Mouse (Mus musculus) C2C12 (cell line): ENCODE measurements around the gene Nupr1l. TPM values are rescaled to one million over a fixed set of nuclear protein-coding genes. Genes with fewer than 3 reads are reported as not detected.
A peak's percentile ranks its signal among the peaks of the same experiment; 100 is the strongest.
"Not testable (repeated sequence)": the region's sequence is repeated elsewhere in the genome, so short reads cannot be mapped to it uniquely, and the experiment has no call there.

Source experiments
- H3K27me3 ChIP-seq: one replicate; pipeline ENCODE4 v1.6.1; 2011; ENCODE audit not compliant: control insufficient read depth, insufficient read depth, insufficient read length
- H3K36me3 ChIP-seq: one replicate; pipeline ENCODE4 v1.6.1; 2011; ENCODE audit not compliant: control insufficient read depth, insufficient read depth
- H3K4me3 ChIP-seq: one replicate; pipeline ENCODE4 v1.5.1; 2011; ENCODE audit warnings: mild to moderate bottlenecking, control low read depth; ENCODE audit not compliant: poor library complexity, insufficient read depth, severe bottlenecking
- H3K79me2 ChIP-seq: one replicate; pipeline ENCODE4 v1.6.1; 2011; ENCODE audit not compliant: control insufficient read depth, insufficient read depth
- H3K79me3 ChIP-seq: one replicate; pipeline ENCODE4 v1.6.1; 2011; ENCODE audit warnings: low read depth, control low read depth
- H3ac ChIP-seq: one replicate; pipeline ENCODE3; 2011; ENCODE audit warnings: low read depth; ENCODE audit not compliant: control insufficient read depth, insufficient read length
- CEBPB ChIP-seq: IDR thresholded peaks from one replicate; pipeline ENCODE4 v1.6.1; 2011; ENCODE audit warnings: low read depth, mild to moderate bottlenecking, control low read depth, moderate library complexity
- CTCF ChIP-seq: IDR thresholded peaks from one replicate; pipeline ENCODE4 v1.5.1; 2011; ENCODE audit not compliant: control insufficient read depth, insufficient read depth, insufficient read length
- FOSL1 ChIP-seq: IDR thresholded peaks from one replicate; pipeline ENCODE4 v1.8.0; 2011; ENCODE audit warnings: mild to moderate bottlenecking, low read length; ENCODE audit not compliant: poor library complexity, insufficient read depth, severe bottlenecking
- MAX ChIP-seq: IDR thresholded peaks from one replicate; pipeline ENCODE4 v1.6.1; 2011; ENCODE audit warnings: mild to moderate bottlenecking, control low read depth
- MYOD1 ChIP-seq: IDR thresholded peaks from one replicate; pipeline ENCODE4 v1.6.1; 2011; ENCODE audit warnings: low read depth; ENCODE audit not compliant: control insufficient read depth, insufficient read length
- MYOG ChIP-seq: IDR thresholded peaks from one replicate; pipeline ENCODE4 v1.6.1; 2011; ENCODE audit not compliant: control insufficient read depth, insufficient read length; ENCODE audit errors: extremely low read depth
- USF1 ChIP-seq: IDR thresholded peaks from one replicate; pipeline ENCODE4 v1.6.1; 2011; ENCODE audit warnings: low read depth, mild to moderate bottlenecking, control low read depth, moderate library complexity
- polyA plus RNA-seq: library from polyadenylated mRNA; unstranded; fragments of >200 nt; fragmentation: generic; extraction: Trizol; gene quantifications from one replicate; pipeline ENCODE4 v1.2.1, GENCODE M21; 2012; ENCODE audit warnings: missing spikeins

The Nupr1l gene
- polyA plus RNA-seq, 1 experiment, result 0.28 TPM

- H3K36me3 ChIP-seq, result peaks cover 4% of the 10 kb centered on the region
- TF ChIP-seq CEBPB (no peak), MYOD1 (no peak), CTCF (no peak)
These were observed 32.6 kb downstream of the Nupr1l start for GRCm38 (mm10) chr5:129940736-129941494.

GRCm38 (mm10) chr5:129941495-129942045 lies 33.2 kb downstream of the Nupr1l start, which contains the start of gene Vkorc1l1:
Vkorc1l1 (plus strand) TSS chr5:129941970.
- H3K4me3 ChIP-seq, result peak within 1 kb of the TSS; percentile 60

More at GRCm38 (mm10) chr5:129940736-129941494, 32.6 kb downstream of the Nupr1l start:
- Histone ChIP-seq H3ac (peak overlapping the region; percentile 34), H3K79me2 (peaks cover 36% of the 10 kb centered on the region), H3K27me3 (no peaks in the 10 kb centered on the region), H3K79me3 (peaks cover 19% of the 10 kb centered on the region), H3K4me3 (peak overlapping the region; percentile 27)

GRCm38 (mm10) chr5:129942073-129942939 lies 34.0 kb downstream of the Nupr1l start:
- H3K27me3 ChIP-seq, H3K36me3 ChIP-seq: not testable (repeated sequence)
- Histone ChIP-seq H3ac (peak overlapping the region; percentile 52), H3K79me3 (peaks cover 31% of the 10 kb centered on the region), H3K79me2 (peaks cover 50% of the 10 kb centered on the region), H3K4me3 (peak overlapping the region; percentile 60)

More at GRCm38 (mm10) chr5:129941495-129942045, 33.2 kb downstream of the Nupr1l start, which contains the start of gene Vkorc1l1:
- Histone ChIP-seq H3K79me2 (peaks cover 43% of the 10 kb centered on the region), H3K36me3 (peaks cover 4% of the 10 kb centered on the region), H3ac (peak within 1 kb of the TSS; percentile 52), H3K79me3 (peaks cover 24% of the 10 kb centered on the region), H3K27me3 (no peaks in the 10 kb centered on the region)
- no peak for TF ChIP-seq MYOD1
- TF ChIP-seq MAX, result peak; percentile 28

- Histone ChIP-seq H3K79me3 (peaks cover 38% of the 10 kb centered on the region), H3K27me3 (no peaks in the 10 kb centered on the region), H3K36me3 (peaks cover 4% of the 10 kb centered on the region), H3K79me2 (peaks cover 61% of the 10 kb centered on the region), H3ac (no peak overlapping the region), H3K4me3 (no peak overlapping the region)
- TF ChIP-seq CTCF, result no peak
- TF ChIP-seq FOSL1, result no peak
- TF ChIP-seq CEBPB, result no peak
- no peak for TF ChIP-seq MYOG
- no peak for TF ChIP-seq MAX
- TF ChIP-seq MYOD1, result no peak
- no peak for TF ChIP-seq USF1
These were observed 35.1 kb downstream of the Nupr1l start for GRCm38 (mm10) chr5:129943402-129943801.

- H3K4me3 ChIP-seq, result no peak overlapping the region
- no peak overlapping the region for H3ac ChIP-seq
- peaks cover 96% of the 10 kb centered on the region for H3K79me2 ChIP-seq
- peaks cover 4% of the 10 kb centered on the region for H3K36me3 ChIP-seq
- no peaks in the 10 kb centered on the region for H3K27me3 ChIP-seq
- TF ChIP-seq CEBPB (no peak), MYOG (no peak), CTCF (no peak), MYOD1 (no peak), MAX (no peak), USF1 (no peak), FOSL1 (no peak)
- peaks cover 64% of the 10 kb centered on the region for H3K79me3 ChIP-seq
These were observed 39.2 kb downstream of the Nupr1l start for GRCm38 (mm10) chr5:129947528-129948033.

- Histone ChIP-seq H3K79me3 (peaks cover 45% of the 10 kb centered on the region), H3K36me3 (no peaks in the 10 kb centered on the region), H3K79me2 (peaks cover 93% of the 10 kb centered on the region), H3ac (no peak overlapping the region), H3K4me3 (no peak overlapping the region), H3K27me3 (no peaks in the 10 kb centered on the region)
- TF ChIP-seq MYOD1 (no peak), MAX (no peak), MYOG (no peak), USF1 (no peak), CEBPB (no peak), FOSL1 (no peak), CTCF (no peak)
These were observed 43.8 kb downstream of the Nupr1l start for GRCm38 (mm10) chr5:129952143-129952542.
